Mouse (Mus musculus) erythroid progenitor cell, adult 5-6 weeks (primary cell): ENCODE data around the gene Krt87. TPM values are rescaled to one million over a fixed set of nuclear protein-coding genes. Genes with fewer than 3 reads are reported as not detected.

Experiments
- ATAC-seq: replicated peaks from 2 replicates; pipeline ENCODE4 v1.8.0; 2016; ENCODE audit warnings: moderate number of reproducible peaks, mild to moderate bottlenecking, moderate TSS enrichment, inconsistent platforms; ENCODE audit not compliant: poor library complexity, low FRiP score, severe bottlenecking
- total RNA-seq, 2 experiments: library from RNA; stranded (forward) in 1 of 2; stranded (reverse) in 1 of 2; fragments of 150-400 nt in 1 of 2; fragments of 186-747, 209-891 nt in 1 of 2; gene quantifications; 2 replicates each; pipeline versions ENCODE4 v1.2.3 to v1.2.4; 2015 to 2017; ENCODE audit warnings: low replicate concordance in 2 of 2

The Krt87 gene
- total RNA-seq, 2 experiments from 2014 or later, result not detected

- ATAC-seq, result no peak
Observed at GRCm38 (mm10) chr15:101424914-101425313, 13.7 kb downstream of the Krt87 start.

DNA sequence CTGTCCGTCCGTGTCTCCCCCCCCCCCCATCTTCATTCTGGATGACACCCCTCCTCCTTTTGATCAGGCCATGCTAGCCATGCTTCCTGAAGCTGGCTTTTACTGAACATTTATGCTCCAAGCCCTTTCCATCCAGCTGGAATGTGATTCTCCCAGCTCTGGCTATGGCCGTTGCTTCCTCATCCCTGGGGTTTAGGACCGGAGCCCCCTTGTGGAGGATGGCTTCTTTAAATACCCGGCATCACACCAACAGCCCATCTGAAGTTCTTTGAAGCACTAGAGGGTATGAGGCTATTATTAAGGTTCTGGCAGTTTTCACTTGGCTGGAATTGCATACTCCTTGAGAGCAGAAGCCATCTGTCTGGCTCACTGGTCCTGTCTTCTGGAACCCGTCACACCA, 17.7 kb downstream of the Krt87 start:
- no peak for ATAC-seq

DNA sequence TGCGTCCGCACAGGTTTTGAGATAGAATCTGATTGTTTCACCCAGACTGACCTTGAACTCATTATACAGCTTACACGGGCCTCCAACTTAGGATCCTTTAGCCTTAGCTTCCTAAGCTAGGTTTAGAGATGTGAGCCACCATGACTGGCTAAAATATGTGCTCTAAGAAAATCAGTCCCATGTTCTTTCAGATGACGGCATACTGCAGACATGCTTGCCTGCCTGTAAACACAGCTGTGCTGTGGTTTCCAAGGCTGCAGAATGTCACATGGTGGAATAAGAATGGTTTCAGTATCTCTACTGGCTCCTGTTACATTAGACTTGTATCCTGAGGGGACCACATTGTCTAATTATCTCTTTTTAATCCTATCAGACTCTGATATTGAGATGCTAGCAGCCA, 19.7 kb downstream of the Krt87 start:
- no peak for ATAC-seq

DNA sequence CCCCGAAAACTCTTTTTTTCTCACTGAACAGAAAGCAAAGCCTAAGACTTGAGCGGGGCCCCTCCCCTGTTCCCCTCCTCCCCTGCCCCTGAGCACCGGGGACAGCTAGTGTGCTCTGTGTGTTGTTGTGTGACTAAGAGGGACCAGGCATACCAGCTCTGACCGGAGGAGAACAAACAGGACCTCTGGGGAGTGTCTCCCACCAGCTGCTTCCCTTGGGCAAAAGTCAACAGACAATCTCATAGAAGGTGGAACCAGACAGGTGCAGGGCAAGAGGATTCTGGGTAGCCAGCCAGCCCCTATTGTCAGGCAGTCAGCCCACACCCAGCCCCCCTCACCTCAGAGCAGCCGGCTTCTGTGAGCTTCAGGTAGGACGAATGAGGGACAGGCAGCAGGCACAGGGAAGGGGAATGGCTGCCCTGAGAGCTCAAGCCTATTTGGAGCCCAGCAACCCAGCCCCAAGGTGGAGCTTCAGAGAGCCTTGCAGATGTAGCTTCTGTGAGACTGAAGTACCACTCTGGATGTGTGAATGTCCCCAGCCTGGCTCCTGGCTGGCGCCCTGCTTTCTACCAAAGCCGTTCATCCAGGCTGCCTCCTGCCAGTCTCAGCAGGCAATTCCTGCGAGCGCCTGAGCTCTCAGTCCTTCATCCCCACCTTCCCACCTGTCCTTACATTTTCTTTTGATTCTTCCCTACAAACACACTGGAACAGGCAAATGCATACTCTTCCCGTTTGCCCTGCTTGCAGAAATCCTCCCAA, 23.6 kb downstream of the Krt87 start:
- no peak for ATAC-seq

- no peak for ATAC-seq
Observed at GRCm38 (mm10) chr15:101413916-101414635, 24.5 kb downstream of the Krt87 start.

- no peak for ATAC-seq
Observed at GRCm38 (mm10) chr15:101412188-101412587, 26.4 kb downstream of the Krt87 start.

DNA sequence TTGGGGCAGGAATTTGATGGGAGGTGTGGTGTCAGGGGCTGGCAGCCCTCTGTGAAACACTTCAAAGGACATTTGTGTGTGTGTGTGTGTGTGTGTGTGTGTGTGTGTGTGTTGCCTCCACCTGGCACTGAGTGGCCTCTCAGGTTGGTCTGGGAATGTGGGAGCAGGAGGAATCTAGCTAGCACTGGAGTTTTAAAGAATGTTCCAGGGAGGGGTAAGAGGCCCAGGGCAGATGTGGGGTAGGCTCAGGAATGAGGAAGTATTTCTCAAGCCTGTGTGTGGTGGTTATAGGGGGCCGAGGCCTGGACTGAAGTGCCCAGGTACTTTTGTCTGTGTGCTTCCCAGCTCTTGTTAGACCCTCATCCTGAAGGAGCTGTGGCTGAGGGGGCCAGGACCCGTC, 27.8 kb downstream of the Krt87 start, which contains the start of gene Krt7:
TSS of gene Krt7 (plus strand) at position 269 of the 400 bp plus-strand sequence.
- no peak for ATAC-seq

- no peak for ATAC-seq
Observed at GRCm38 (mm10) chr15:101398269-101398668, 40.3 kb downstream of the Krt87 start.

- ATAC-seq, result no peak
Observed at GRCm38 (mm10) chr15:101397683-101398082, 40.9 kb downstream of the Krt87 start.

DNA sequence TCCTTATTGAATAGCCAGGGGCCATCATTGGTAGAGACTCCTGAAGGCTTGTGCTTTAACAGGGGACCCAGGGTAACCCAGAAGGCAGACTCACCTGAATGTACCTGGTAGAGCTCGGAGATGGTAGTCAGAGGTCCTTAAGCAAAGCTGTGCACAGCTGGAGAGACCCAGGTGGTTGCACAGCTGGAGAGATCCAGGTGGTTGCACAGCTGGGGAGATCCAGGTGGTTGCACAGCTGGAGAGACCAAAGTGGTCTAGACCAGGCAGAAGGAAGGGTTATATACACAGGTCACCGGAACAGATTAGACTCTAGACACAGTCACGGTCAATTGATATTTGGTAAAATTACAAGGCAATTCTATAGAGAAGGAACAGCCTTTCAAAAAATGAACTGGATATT, 41.7 kb downstream of the Krt87 start:
- ATAC-seq, result no peak

GRCm38 (mm10) chr15:101396466-101396865, 42.1 kb downstream of the Krt87 start:
- ATAC-seq, result no peak

DNA sequence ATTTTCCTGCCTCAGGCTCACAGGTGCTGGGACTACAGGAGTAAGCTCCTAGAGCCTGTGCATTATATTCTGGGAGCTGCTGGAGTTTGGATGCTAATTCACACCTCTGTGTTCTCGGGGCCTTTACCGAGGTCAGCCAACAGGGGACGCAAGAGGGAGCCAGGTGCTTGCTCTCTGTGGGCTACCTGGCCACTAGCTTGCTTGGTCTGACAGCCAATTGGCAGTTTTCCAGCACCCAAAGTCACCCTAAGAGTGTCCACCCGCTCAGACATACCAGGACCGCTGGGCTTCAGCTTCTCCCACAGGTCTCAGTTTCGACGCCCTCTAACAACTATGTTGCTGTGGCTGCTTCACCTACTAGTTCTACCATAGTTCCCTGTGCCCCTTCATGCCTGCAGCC, 43.7 kb downstream of the Krt87 start:
- no peak for ATAC-seq

DNA sequence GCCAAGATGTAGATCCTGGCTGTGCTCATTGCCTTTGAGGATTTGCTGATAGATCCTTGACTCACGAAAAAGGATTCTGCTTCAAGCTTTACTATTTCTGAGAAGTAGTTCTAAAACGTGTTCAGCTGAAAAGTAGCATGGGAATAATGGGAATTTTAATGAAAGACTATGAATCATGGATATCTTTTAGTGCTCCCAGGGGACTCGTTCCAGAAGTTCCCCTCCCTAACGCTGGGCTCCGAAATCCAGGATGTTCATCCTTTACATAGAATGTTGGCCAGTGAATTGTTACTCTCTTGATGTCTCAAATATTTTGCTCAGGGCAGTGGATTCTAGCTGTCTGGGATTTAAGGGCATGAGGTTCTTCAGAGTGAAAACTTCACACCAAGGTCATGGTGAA, 46.4 kb downstream of the Krt87 start:
- no peak for ATAC-seq

- no peak for ATAC-seq
Observed at GRCm38 (mm10) chr15:101390203-101390602, 48.4 kb downstream of the Krt87 start.

DNA sequence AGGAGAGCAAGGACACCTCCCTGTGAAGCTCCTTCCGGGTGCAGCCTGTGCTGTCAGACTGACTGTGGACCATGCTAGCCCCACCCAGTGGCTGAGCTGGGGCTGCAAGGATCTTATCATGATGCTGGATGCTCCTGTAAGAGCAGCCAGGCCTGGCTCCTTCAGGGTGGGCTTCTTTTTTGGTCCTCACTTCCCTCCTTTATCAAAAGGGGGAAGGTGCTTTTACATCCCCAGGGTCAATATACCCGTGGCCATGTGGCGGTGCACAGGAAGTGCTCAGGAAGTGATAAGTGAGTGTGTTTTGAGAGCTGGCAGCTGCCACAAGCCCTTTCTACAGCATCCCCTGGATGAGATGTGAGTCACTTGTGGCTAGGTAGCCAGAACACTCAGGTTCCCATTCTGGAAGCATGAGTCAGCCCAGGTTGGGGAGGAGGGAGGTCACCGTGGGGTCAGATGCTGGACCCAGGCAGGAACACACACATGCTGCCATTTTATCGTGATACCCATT, 50.5 kb downstream of the Krt87 start:
- no peak for ATAC-seq

- no peak for ATAC-seq
Observed at GRCm38 (mm10) chr15:101387176-101387575, 51.4 kb downstream of the Krt87 start.

GRCm38 (mm10) chr15:101385064-101385463, 53.5 kb downstream of the Krt87 start:
- ATAC-seq, result no peak

- no peak for ATAC-seq
Observed at GRCm38 (mm10) chr15:101384610-101385009, 54.0 kb downstream of the Krt87 start.

DNA sequence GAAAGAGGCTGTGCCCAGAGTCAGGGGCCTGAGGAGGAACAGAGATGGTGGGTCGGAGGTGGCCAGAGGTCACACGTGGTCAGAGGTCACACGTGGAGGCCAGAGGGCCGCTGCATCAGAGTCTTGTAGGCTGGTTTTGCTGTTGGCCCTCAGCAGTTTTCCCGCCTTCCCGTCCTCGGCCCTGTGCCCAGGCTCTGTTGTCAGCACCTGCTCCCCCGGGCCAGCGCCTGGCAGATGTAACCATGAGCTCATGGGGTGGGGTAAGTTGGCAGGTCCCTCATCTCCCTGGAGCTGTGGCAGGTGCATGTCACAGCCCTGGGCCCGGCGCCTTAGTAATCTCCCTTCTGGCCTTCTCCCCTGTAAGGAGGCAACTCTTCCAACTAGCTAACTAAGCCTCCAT, 55.8 kb downstream of the Krt87 start:
- no peak for ATAC-seq

DNA sequence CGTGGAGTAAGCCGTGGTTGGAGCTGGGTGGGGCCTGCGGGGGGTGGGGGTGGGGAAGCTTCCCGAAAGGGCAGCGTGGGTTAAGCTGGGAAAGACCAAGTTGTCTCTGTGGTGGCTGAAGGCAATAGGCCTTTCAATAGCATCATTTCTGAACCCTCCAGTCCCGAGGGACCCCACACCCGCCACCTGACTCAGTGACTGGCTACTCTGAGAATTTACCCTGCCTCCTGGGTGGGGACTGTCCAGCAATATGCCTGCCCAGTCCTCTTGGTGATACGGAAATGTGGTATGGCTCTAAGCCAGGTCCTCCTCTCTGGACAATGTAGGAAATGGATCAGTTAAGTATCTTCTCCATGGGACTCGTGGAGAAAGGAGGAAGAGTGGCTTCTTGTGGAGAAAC, 56.8 kb downstream of the Krt87 start:
- ATAC-seq, result no peak
